Mouse (Mus musculus): Measurements from ENCODE around the gene Alpk3. TPM values are rescaled to one million over a fixed set of nuclear protein-coding genes. Genes with fewer than 3 reads are reported as not detected.

Alpk3 gene
- polyA plus RNA-seq (2012; rRNA removed) = 0.40 and 1.3 TPM in 2 replicates

GRCm38 (mm10) chr7:81057471-81057870 is at the start of gene Alpk3:
Gene Alpk3, plus strand, starts transcription at chr7:81057600.

GRCm38 (mm10) chr7:81114555-81114954 is 57.2 kb downstream of the Alpk3 start, which contains the start of gene Slc28a1:
Gene Slc28a1, plus strand, starts transcription at chr7:81114799.

Other genes starting within 250 kb of the Alpk3 start
- gene Iqgap1, start 231.6 kb upstream of the Alpk3 start, polyA plus RNA-seq (2012; rRNA removed) = 16.0 and 21.4 TPM in 2 replicates
- gene Zscan2, start 196.7 kb upstream of the Alpk3 start, polyA plus RNA-seq (2012; rRNA removed) = 25.4 and 27.5 TPM in 2 replicates
- 28.1 and 34.5 TPM in 2 replicates for gene Wdr73, start 156.3 kb upstream of the Alpk3 start, polyA plus RNA-seq (2012; rRNA removed)
- gene Nmb, start 152.5 kb upstream of the Alpk3 start, polyA plus RNA-seq (2012; rRNA removed) = 8.4 and 8.8 TPM in 2 replicates
- 139 and 186 TPM in 2 replicates for gene Sec11a, start 109.8 kb upstream of the Alpk3 start, polyA plus RNA-seq (2012; rRNA removed)
- 15.4 and 19.1 TPM in 2 replicates for gene Zfp592, start 63.9 kb upstream of the Alpk3 start, polyA plus RNA-seq (2012; rRNA removed)
- gene Slc28a1, start 57.2 kb downstream of the Alpk3 start, polyA plus RNA-seq (2012; rRNA removed) = 0.11 and 0.14 TPM in 2 replicates
- gene Pde8a, start 156.0 kb downstream of the Alpk3 start, polyA plus RNA-seq (2012; rRNA removed) = 2.4 and 3.9 TPM in 2 replicates